Mouse (Mus musculus) heart, embryonic 13.5 days (tissue): ENCODE measurements around the gene Lpar3. TPM values are rescaled to one million over a fixed set of nuclear protein-coding genes. Genes with fewer than 3 reads are reported as not detected.
"Not testable (repeated sequence)": the region's sequence is repeated elsewhere in the genome, so short reads cannot be mapped to it uniquely, and the experiment has no call there.

Experiments used
- ATAC-seq: fragments of 200-750 bp; cut with Nextera tagmentation; 2 replicates; pipeline ENCODE4 v1.8.0; 2017; ENCODE audit warnings: moderate TSS enrichment; ENCODE audit not compliant: insufficient number of reproducible peaks, low FRiP score, low TSS enrichment; ENCODE audit errors: extremely low read depth
- H3K27ac ChIP-seq: fragments of 300-500 bp; sonication (generic); replicated peaks from 2 replicates; pipeline ENCODE4 v1.5.1; 2015; ENCODE audit warnings: moderate library complexity, mild to moderate bottlenecking, inconsistent platforms
- H3K27me3 ChIP-seq: fragments of 300-500 bp; sonication (generic); replicated peaks from 2 replicates; pipeline ENCODE4 v1.6.1; 2015; ENCODE audit warnings: mild to moderate bottlenecking, inconsistent platforms
- H3K36me3 ChIP-seq: fragments of 300-500 bp; sonication (generic); 2 replicates; pipeline ENCODE4 v1.6.1; 2015; ENCODE audit warnings: mild to moderate bottlenecking, inconsistent platforms
- H3K4me1 ChIP-seq: fragments of 300-500 bp; sonication (generic); 2 replicates; pipeline ENCODE4 v1.6.1; 2015; ENCODE audit warnings: inconsistent platforms
- H3K4me2 ChIP-seq: fragments of 300-500 bp; sonication (generic); 2 replicates; pipeline ENCODE4 v1.6.1; 2015; ENCODE audit warnings: inconsistent platforms, mild to moderate bottlenecking, moderate library complexity
- H3K4me3 ChIP-seq: fragments of 300-500 bp; sonication (generic); 2 replicates; pipeline ENCODE4 v1.5.1; 2015; ENCODE audit warnings: moderate library complexity, mild to moderate bottlenecking, inconsistent platforms
- H3K9ac ChIP-seq: fragments of 300-500 bp; sonication (generic); 2 replicates; pipeline ENCODE4 v1.6.1; 2015; ENCODE audit warnings: inconsistent platforms, mild to moderate bottlenecking, moderate library complexity
- H3K9me3 ChIP-seq: fragments of 300-500 bp; sonication (generic); 2 replicates; pipeline ENCODE4 v1.6.1; 2016; ENCODE audit warnings: inconsistent platforms
- WGBS: fragments of 180-500 bp; shearing (Covaris S2); methylation state at CpG from one replicate; pipeline ENCODE4 v1.1.7; 2015; ENCODE audit warnings: mixed read lengths; 5-methylcytosine and 5-hydroxymethylcytosine counted together
- polyA plus RNA-seq: library from polyadenylated mRNA; unstranded; fragments of >200 nt; fragmentation: Nextera tagmentation; extraction: Ambion mirVana; gene quantifications from 2 replicates; pipeline ENCODE4 v1.2.1, GENCODE M21; 2015

Lpar3 gene
- polyA plus RNA-seq, 1 experiment from 2014 or later, result 44.7 TPM

- no peak for ATAC-seq
- Histone ChIP-seq H3K4me2 (no peak overlapping the region), H3K36me3 (no peaks in the 10 kb centered on the region), H3K9ac (no peak overlapping the region), H3K27ac (no peak overlapping the region), H3K4me3 (no peak overlapping the region), H3K27me3 (no peaks in the 10 kb centered on the region), H3K9me3 (no peaks in the 10 kb centered on the region), H3K4me1 (peaks cover 57% of the 10 kb centered on the region)
- WGBS, result 81% methylated on average over 5 of the region's 5 CpGs
Measured at GRCm38 (mm10) chr3:146195153-146195552, 25.6 kb upstream of the Lpar3 start.

GRCm38 (mm10) chr3:146196301-146196700 is 24.5 kb upstream of the Lpar3 start:
- Histone ChIP-seq H3K4me2 (no peak overlapping the region), H3K27ac (peak overlapping the region; percentile 79; the same call in 1 of the 2 replicates), H3K27me3 (no peaks in the 10 kb centered on the region), H3K36me3 (no peaks in the 10 kb centered on the region), H3K9ac (no peak overlapping the region), H3K4me1 (peaks cover 52% of the 10 kb centered on the region), H3K4me3 (no peak overlapping the region), H3K9me3 (no peaks in the 10 kb centered on the region)
- ATAC-seq, result no peak
- 66% methylated on average over 6 of the region's 6 CpGs for WGBS

DNA sequence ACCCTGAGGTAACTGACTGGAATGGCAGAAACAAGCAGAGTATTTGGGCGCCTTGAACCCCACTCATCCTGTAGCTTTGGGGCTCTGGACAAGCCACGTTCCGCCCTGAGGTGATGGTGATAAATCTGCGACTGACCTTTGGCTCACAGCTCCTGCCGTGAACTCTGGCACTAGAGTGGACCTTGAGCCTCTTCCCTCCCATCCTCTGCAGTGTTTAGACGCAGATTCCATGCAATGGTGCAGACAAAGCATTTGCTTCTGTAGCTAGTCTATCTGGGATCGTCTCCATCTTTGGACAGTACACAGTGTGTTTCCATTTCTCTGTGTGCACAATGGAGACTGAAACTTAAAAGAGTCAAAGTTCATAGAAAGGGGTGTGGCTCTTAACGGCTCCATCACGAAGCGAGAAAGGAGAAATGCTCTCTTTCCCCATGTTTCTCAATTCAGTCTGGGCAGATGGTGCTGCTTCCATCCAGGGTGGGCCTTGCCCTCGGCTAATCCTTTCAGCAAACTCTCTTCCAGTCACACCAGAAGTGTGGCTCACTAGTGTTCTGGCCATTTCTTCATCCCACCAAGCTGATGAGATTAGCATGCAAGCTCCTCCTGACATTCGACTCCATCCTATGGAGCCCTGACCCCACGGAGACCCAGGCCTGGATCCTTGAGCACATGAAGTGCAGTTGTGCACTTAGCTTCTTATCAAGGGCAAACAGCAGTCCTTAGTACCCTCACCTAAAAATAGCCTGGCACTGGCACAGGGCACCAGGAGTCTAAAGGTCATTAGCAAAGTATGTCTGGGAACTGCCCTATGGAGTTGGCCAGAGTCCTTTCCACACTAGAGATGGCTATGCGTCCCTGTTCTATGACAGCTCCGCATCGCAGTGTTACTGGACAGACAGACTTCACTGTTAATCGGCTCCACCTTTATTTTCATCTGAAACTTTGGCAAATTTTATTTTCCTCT is 23.7 kb upstream of the Lpar3 start:
- Histone ChIP-seq H3K36me3 (no peaks in the 10 kb centered on the region), H3K9ac (no peak overlapping the region), H3K4me1 (peaks cover 45% of the 10 kb centered on the region), H3K4me2 (peak overlapping the region; percentile 4; the same call in 1 of the 2 replicates), H3K4me3 (no peak overlapping the region), H3K9me3 (no peaks in the 10 kb centered on the region), H3K27me3 (no peaks in the 10 kb centered on the region), H3K27ac (peak overlapping the region; percentile 79)
- ATAC-seq, result 0 out of 2 replicates have a peak, but pooled peaks have one; percentile 55
- WGBS, result 65% methylated on average over 17 of the region's 17 CpGs

DNA sequence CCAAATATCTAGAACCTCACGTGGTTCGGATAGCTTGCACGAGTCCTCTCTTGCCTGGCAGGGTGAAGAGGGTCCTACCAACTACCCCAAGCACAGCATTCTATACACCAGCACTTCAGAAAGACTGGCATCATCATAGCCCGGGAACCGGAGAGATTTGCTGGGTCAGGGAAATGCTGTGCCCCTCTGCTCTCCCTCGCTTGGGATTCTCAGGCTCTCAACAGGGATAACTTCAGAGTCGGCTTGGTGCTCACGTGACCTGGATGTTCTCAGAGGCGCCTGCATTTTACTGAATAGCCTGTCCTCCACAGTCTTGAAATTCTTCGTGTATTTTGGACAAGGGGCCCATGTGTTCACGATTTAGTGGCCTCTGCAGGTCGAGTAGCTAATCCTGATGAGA is 23.0 kb upstream of the Lpar3 start:
- Histone ChIP-seq H3K36me3 (no peaks in the 10 kb centered on the region), H3K4me2 (peak overlapping the region; percentile 4; the same call in 1 of the 2 replicates), H3K4me1 (peaks cover 43% of the 10 kb centered on the region), H3K9me3 (no peaks in the 10 kb centered on the region), H3K27ac (peak overlapping the region; percentile 79), H3K9ac (no peak overlapping the region), H3K27me3 (no peaks in the 10 kb centered on the region), H3K4me3 (no peak overlapping the region)
- no peak for ATAC-seq
- WGBS, result 48% methylated on average over 12 of the region's 12 CpGs

DNA sequence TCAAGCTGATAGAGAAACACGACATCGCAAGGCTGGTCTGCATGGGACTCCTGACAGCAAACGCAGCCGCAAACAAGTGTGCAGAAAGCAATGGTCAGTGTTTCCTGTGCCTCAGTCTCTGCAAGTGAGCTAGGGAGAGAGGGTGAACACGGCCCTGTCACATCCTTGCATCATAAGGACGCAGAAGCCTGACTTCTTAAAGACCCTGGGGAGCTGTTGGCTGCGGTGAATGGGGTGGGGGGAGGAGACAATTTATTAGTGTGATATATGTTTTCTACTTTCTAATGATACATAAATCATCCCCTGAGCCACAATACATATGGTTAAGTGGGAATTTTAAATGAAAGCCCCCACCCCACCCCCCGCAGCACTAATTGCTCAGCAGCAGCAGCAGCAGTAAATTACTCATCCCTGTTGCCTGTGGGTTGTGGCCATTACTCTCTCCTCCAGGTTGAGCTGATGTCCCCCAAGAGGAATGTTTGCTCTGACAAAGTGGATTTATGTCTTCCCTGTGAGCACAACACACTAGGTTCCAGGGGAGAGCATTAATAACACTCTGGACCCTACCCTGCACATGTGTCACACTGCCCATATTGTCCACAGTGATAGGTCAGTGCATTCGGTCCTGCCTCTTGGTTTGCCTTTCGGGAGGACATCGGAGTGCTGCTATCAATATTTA is 21.8 kb upstream of the Lpar3 start:
- no peaks in the 10 kb centered on the region for H3K27me3 ChIP-seq
- H3K9ac ChIP-seq, result no peak overlapping the region
- no peak overlapping the region for H3K4me2 ChIP-seq
- H3K4me3 ChIP-seq, result no peak overlapping the region
- no peaks in the 10 kb centered on the region for H3K9me3 ChIP-seq
- no peak for ATAC-seq
- H3K4me1 ChIP-seq, result peaks cover 53% of the 10 kb centered on the region
- 75% methylated on average over 11 of the region's 11 CpGs for WGBS
- H3K27ac ChIP-seq, result 0 out of 2 replicates have a peak overlapping the region, but pooled peaks have one; percentile 20
- H3K36me3 ChIP-seq, result no peaks in the 10 kb centered on the region

DNA sequence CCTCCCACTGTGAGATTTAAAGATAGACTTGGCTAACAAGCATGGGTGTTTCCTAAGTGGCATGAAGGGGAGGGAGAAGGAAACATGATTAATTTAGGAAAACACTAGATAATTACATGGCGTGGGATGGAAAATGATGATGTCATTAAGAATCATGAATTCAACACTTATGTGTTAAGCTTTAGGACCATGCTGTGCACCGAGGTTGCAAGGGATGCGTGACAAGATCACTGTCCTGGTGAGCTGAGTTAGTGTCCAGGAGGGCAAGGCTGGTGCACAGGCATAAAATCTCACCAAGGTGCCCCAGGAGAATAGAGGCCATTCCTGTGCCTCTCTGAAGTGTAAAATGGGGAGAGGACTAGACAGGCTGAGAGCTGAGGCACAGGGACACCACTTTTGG is 21.3 kb upstream of the Lpar3 start:
- no peak overlapping the region for H3K4me3 ChIP-seq
- peaks cover 59% of the 10 kb centered on the region for H3K4me1 ChIP-seq
- WGBS, result 71% methylated on average over 3 of the region's 3 CpGs
- no peak overlapping the region for H3K4me2 ChIP-seq
- no peak overlapping the region for H3K9ac ChIP-seq
- no peaks in the 10 kb centered on the region for H3K9me3 ChIP-seq
- H3K27me3 ChIP-seq, result no peaks in the 10 kb centered on the region
- no peaks in the 10 kb centered on the region for H3K36me3 ChIP-seq
- no peak for ATAC-seq
- H3K27ac ChIP-seq, result no peak overlapping the region

DNA sequence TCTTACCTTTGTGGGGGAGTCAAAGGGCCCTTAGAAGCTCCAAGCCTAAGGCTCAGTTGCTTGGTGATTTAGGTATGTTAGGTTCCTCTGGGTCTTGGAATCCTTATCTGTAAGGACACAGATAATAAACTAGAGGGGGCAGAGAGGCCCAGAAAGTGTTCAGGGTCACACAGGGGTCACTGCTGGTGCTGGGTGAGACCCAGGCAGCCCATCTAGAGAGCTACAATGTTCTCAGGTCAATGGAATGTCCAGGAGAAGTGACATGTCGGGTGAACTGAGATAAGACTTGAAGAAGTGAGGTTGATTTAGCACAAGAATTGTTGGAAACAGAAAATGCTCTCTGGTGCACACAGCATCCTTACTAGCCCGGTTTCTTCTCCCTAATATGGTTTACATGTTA is 16.4 kb upstream of the Lpar3 start:
- no peaks in the 10 kb centered on the region for H3K9me3 ChIP-seq
- WGBS, result 7% methylated on average over 2 of the region's 2 CpGs
- peak; percentile 63; the same call in 1 of the 2 replicates for ATAC-seq
- H3K36me3 ChIP-seq, result no peaks in the 10 kb centered on the region
- no peaks in the 10 kb centered on the region for H3K27me3 ChIP-seq
- H3K27ac ChIP-seq, result peak overlapping the region; percentile 86
- H3K4me2 ChIP-seq, result peak overlapping the region; percentile 30; the same call in 1 of the 2 replicates
- peaks cover 41% of the 10 kb centered on the region for H3K4me1 ChIP-seq
- no peak overlapping the region for H3K9ac ChIP-seq
- no peak overlapping the region for H3K4me3 ChIP-seq

- ATAC-seq, result no peak
- H3K9me3 ChIP-seq, result no peaks in the 10 kb centered on the region
- H3K4me2 ChIP-seq, result peak overlapping the region; percentile 30
- H3K9ac ChIP-seq, result no peak overlapping the region
- 15% methylated on average over 11 of the region's 11 CpGs for WGBS
- peaks cover 41% of the 10 kb centered on the region for H3K4me1 ChIP-seq
- no peaks in the 10 kb centered on the region for H3K27me3 ChIP-seq
- peak overlapping the region; percentile 86 for H3K27ac ChIP-seq
- no peak overlapping the region for H3K4me3 ChIP-seq
- no peaks in the 10 kb centered on the region for H3K36me3 ChIP-seq
Measured at GRCm38 (mm10) chr3:146205305-146205704, 15.5 kb upstream of the Lpar3 start.

- Histone ChIP-seq H3K36me3 (no peaks in the 10 kb centered on the region), H3K4me2 (no peak overlapping the region), H3K4me1 (peaks cover 41% of the 10 kb centered on the region), H3K9ac (no peak overlapping the region), H3K4me3 (no peak overlapping the region), H3K27ac (no peak overlapping the region), H3K9me3 (no peaks in the 10 kb centered on the region), H3K27me3 (no peaks in the 10 kb centered on the region)
- 80% methylated on average over 2 of the region's 2 CpGs for WGBS
- ATAC-seq, result no peak
Measured at GRCm38 (mm10) chr3:146206635-146207034, 14.1 kb upstream of the Lpar3 start.

DNA sequence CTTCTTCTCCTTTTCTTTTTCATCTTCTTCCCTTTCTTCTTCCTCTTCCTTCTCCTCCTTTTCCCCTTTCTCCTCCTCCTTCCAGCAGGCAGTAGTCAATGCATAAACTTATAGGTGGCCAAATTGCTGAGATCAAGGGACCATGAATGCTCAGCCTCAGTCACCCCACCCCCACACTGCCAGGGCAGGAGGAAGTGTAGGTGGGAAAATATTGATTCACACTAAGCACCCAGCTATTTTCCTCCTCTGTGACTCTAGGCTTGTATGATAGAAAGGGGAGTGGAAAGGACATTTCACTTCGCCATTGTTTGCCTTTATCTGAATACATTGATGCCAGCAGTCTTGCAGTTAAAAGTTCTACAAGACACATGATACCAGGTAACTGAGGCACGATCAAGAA is 13.3 kb upstream of the Lpar3 start:
- H3K27ac ChIP-seq, result 0 out of 2 replicates have a peak overlapping the region, but pooled peaks have one; percentile 15
- no peaks in the 10 kb centered on the region for H3K27me3 ChIP-seq
- peaks cover 44% of the 10 kb centered on the region for H3K4me1 ChIP-seq
- no peak overlapping the region for H3K4me2 ChIP-seq
- no peak overlapping the region for H3K4me3 ChIP-seq
- no peaks in the 10 kb centered on the region for H3K36me3 ChIP-seq
- ATAC-seq, result no peak
- no peak overlapping the region for H3K9ac ChIP-seq
- 52% methylated on average over 2 of the region's 2 CpGs for WGBS
- no peaks in the 10 kb centered on the region for H3K9me3 ChIP-seq

DNA sequence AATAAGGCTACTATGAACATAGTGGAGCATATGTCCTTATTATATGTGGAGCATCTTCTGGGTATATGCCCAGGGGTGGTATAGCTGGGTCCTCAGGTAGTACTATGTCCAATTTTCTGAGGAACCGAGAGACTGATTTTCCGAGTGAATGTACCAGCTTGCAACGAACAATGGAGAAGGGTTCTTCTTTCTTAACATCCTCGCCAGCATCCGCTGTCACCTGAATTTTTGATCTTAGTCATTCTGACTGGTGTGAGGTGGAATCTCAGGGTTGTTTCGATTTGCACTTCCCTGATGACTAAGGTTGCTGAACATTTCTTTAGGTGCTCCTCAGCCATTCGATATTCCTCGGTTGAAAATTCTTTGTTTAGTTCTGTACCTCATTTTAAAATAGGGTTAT is 11.0 kb upstream of the Lpar3 start:
- H3K4me2 ChIP-seq, H3K36me3 ChIP-seq, H3K27me3 ChIP-seq, ATAC-seq, H3K9ac ChIP-seq, H3K9me3 ChIP-seq, H3K4me3 ChIP-seq, H3K27ac ChIP-seq: not testable (repeated sequence)
- 88% methylated on average over 8 of the region's 8 CpGs for WGBS
- peaks cover 36% of the 10 kb centered on the region for H3K4me1 ChIP-seq
